Mouse (Mus musculus): Measurements from ENCODE around the gene Tro. TPM values are rescaled to one million over a fixed set of nuclear protein-coding genes. Genes with fewer than 3 reads are reported as not detected.

Gene Tro
- 1.3 and 1.6 TPM in 2 replicates for polyA plus RNA-seq (2012; rRNA removed)

DNA sequence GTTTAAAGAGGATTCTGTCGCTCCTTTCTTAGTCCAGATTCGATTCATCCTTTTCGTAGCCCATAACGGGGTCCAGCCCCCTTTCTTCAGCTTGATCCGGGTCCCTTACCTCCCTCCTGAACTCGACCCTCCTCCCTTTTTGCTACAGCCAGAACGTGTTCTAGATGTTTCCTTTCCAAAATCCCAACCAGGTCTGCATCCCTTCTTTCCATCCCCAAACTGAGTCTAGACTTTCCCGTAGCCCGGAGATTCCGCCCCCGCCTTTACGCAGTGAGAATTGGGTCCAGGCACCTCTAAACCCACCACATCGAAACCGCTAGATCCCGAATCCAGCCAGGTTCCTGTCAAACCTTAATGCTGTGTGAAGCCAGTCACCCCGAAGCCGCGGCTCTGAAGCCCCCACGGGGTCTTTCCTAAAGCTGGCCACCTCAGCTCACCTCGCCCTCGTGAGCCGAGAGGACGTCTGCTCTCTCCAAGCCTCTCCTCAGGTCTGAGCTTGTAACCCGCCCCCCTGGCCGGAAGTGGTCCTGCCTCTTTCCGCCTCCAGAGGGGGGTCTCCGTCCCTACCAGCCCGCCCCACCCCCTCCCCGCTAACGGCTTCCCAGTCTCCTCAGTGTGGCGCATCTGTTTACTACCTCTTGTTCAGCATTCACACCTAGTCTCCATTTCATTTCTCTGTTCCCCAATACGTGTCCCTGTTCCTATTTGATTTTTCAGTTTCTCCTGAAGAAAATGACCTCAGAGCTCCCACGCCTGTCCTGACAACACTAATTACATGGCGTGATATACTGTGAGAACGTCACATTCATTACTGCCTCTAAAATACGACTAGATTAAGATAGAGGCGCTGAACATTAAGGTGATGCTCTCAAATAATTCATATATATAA lies at the start of gene Tro:
TSS of gene Tro (minus strand) at position 676 of the 889 bp plus-strand sequence.
- no peaks in the 10 kb centered on the region for H3K4me1 ChIP-seq (ENCODE audit: control insufficient read depth, insufficient read depth, low read length)
- peak within 1 kb of the TSS; percentile 37 for H3K4me3 ChIP-seq (replicated peaks; ENCODE audit: extremely low read depth, low read depth, low read length)
- no peak for DNase-seq
- WGBS: 31% methylated on average over 37 of the region's 37 CpGs
- TF ChIP-seq POLR2A (IDR thresholded peaks at IDR 0.05; ENCODE audit: borderline replicate concordance, extremely low read depth, low read depth, low read length): no peak
- no peak for TF ChIP-seq CTCF (IDR thresholded peaks at IDR 0.05; ENCODE audit: insufficient read depth, low read length)

DNA sequence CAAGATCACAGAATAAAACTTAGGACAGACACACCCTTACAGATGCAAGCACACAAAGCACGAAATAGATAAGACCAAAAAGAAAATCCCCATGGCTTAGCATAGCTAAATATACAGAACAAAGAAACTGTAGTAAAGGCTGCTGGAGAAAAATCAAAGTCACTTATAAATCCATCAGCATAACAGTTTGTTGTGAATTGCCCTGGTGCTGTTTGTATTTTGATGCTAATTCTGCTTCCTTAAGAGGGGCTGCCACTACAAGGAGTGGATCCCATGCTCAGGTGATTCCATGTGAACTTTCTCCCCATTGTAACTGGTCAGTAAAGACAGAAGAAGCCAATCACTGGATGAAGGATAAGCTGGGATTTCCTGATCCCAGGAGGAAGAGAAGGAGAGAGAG lies 20.1 kb upstream of the Tro start:
- no peak overlapping the region for H3K4me3 ChIP-seq (replicated peaks; ENCODE audit: extremely low read depth, low read depth, low read length)
- 36% methylated on average over 1 of the region's 1 CpGs for WGBS
- H3K4me1 ChIP-seq (ENCODE audit: control insufficient read depth, insufficient read depth, low read length): no peaks in the 10 kb centered on the region
- DNase-seq: no peak
- TF ChIP-seq CTCF (IDR thresholded peaks at IDR 0.05; ENCODE audit: insufficient read depth, low read length): no peak
- TF ChIP-seq POLR2A (IDR thresholded peaks at IDR 0.05; ENCODE audit: borderline replicate concordance, extremely low read depth, low read depth, low read length): no peak

DNA sequence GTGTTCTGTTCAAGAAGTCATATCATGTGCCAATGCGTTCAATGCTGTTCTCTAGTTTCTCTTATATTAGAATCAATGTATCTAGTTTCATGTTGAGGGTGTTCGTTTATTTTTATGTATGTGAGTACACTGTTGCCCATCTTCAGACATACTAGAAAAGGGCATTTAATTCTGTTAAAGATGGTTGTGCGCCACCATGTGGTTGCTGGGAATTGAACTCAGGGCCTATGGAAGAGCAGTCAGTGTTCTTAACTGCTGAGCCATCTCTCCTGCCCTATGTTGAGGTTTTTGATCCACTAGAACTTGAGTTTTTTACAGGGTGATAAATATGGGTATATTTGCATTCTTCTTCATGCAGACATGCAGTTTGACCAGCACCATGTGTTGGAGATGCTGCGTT lies 5.4 kb upstream of the Tro start:
- Histone ChIP-seq H3K4me1 (ENCODE audit: control insufficient read depth, insufficient read depth, low read length) (no peaks in the 10 kb centered on the region), H3K4me3 (replicated peaks; ENCODE audit: extremely low read depth, low read depth, low read length) (no peak overlapping the region)
- no peak for DNase-seq
- WGBS: 45% methylated on average over 4 of the region's 4 CpGs
- TF ChIP-seq POLR2A (IDR thresholded peaks at IDR 0.05; ENCODE audit: borderline replicate concordance, extremely low read depth, low read depth, low read length) (no peak), CTCF (IDR thresholded peaks at IDR 0.05; ENCODE audit: insufficient read depth, low read length) (no peak)

DNA sequence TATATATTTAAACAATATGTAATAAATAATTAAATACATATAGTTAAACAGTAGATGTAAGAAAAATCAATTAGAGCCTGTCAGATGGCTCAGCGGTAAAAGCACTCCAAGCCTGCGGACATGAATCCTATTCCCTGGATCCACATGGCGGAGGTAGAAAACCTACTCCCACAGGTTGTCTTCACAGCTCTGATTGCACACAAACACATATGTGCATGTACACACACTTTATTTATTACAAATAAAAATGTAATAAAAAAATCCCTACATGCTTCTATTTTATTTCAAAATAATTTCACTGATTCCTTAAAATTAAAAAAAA lies 375 bp upstream of the Tro start:
- Histone ChIP-seq H3K4me1 (ENCODE audit: control insufficient read depth, insufficient read depth, low read length) (no peaks in the 10 kb centered on the region), H3K4me3 (replicated peaks; ENCODE audit: extremely low read depth, low read depth, low read length) (no peak overlapping the region)
- TF ChIP-seq POLR2A (IDR thresholded peaks at IDR 0.05; ENCODE audit: borderline replicate concordance, extremely low read depth, low read depth, low read length): no peak
- TF ChIP-seq CTCF (IDR thresholded peaks at IDR 0.05; ENCODE audit: insufficient read depth, low read length): no peak
- DNase-seq: no peak
- WGBS: 71% methylated on average over 3 of the region's 3 CpGs

DNA sequence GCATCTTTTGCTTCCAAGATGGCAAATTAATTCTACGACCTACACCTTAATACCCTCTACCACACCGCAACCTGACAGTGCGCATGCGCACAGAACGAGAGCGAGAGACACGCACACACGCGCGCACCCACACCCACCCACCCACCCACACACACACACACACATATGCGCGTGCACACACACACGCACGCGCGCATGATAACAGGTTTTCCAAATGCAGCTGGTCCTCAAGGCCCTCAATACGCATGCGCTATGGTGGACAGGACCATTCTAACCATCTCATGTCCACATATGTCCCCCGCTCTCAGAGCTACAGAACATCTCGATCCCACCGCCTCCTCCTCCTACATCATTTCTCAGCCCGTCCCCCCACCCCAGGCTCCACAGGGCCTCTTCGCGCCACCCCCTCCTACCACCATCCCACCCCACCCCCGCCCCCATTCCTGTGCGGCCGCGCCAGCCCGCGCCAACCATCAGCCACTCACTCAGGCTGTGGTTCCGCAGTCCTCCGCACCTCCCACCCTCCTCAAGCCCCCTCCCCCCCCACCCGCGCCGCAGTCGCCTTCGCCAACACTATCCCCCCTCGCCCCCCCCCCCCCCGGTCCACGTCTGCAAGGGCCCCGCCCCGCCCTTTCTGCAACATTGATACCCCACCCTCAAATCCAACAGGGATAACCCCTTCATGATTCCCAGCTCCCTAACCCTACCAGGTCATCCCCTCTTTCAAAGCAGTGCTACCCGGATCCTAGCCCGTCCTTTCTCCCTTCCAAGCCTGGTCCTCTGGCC lies 1.1 kb downstream of the Tro start:
- 51% methylated on average over 38 of the region's 44 CpGs for WGBS
- no peaks in the 10 kb centered on the region for H3K4me1 ChIP-seq (ENCODE audit: control insufficient read depth, insufficient read depth, low read length)
- H3K4me3 ChIP-seq (replicated peaks; ENCODE audit: extremely low read depth, low read depth, low read length): peak overlapping the region; percentile 37
- DNase-seq: no peak
- no peak for TF ChIP-seq POLR2A (IDR thresholded peaks at IDR 0.05; ENCODE audit: borderline replicate concordance, extremely low read depth, low read depth, low read length)
- no peak for TF ChIP-seq CTCF (IDR thresholded peaks at IDR 0.05; ENCODE audit: insufficient read depth, low read length)

DNA sequence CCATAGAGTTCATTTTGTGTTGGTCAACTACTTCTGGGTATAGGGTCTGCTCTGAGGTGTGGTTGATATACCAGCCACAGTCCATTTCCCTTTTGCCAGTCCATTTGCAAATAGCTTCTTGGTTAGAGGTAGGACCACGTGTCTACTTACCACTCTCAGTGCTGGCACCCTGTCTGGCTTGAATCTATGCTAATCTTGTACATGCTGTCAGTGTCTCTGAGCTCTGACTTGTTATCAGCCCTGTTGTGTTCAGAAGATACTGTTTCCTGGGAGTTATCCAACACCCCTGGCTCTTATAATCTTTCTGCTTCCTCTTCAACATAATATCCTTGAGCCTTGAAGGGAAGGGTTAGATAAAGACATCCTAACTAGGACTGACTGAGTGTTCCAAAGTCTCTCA lies 21.0 kb downstream of the Tro start:
- DNase-seq: no peak
- no peak overlapping the region for H3K4me3 ChIP-seq (replicated peaks; ENCODE audit: extremely low read depth, low read depth, low read length)
- TF ChIP-seq CTCF (IDR thresholded peaks at IDR 0.05; ENCODE audit: insufficient read depth, low read length) (no peak), POLR2A (IDR thresholded peaks at IDR 0.05; ENCODE audit: borderline replicate concordance, extremely low read depth, low read depth, low read length) (no peak)
- WGBS: 77% methylated on average over 1 of the region's 1 CpGs
- no peaks in the 10 kb centered on the region for H3K4me1 ChIP-seq (ENCODE audit: control insufficient read depth, insufficient read depth, low read length)

DNA sequence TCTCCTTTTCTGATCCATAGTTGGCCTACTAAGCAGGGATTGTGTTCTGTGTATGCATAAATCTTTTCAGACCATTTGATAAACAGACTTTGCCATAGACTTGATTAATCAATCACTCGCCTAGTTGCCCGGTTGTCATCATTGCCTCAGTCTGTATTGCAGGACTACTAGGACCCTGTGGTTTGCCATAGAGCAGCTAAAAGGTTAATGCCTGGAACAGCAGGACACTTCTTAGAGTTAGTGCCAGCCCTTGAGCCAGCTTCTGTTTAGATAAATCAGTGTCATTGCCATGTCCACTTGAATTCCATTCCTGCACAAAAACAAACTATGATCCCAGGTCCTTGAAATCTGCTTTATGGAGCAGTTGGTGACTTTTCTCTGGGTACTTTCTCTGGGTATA lies 58.5 kb downstream of the Tro start:
- 76% methylated on average over 2 of the region's 2 CpGs for WGBS
- Histone ChIP-seq H3K4me1 (ENCODE audit: control insufficient read depth, insufficient read depth, low read length) (no peaks in the 10 kb centered on the region), H3K4me3 (replicated peaks; ENCODE audit: extremely low read depth, low read depth, low read length) (no peak overlapping the region)
- TF ChIP-seq CTCF (IDR thresholded peaks at IDR 0.05; ENCODE audit: insufficient read depth, low read length) (no peak), POLR2A (IDR thresholded peaks at IDR 0.05; ENCODE audit: borderline replicate concordance, extremely low read depth, low read depth, low read length) (no peak)
- DNase-seq: no peak

Other genes starting within 250 kb of the Tro start
- gene Tmem29, start 198.4 kb downstream of the Tro start, polyA plus RNA-seq (2012; rRNA removed): 1.8 and 4.5 TPM in 2 replicates
- gene Alas2, start 110.2 kb downstream of the Tro start, polyA plus RNA-seq (2012; rRNA removed): 52.8 and 113 TPM in 2 replicates
- 3.0 and 3.7 TPM in 2 replicates for gene Pfkfb1, start 69.4 kb downstream of the Tro start, polyA plus RNA-seq (2012; rRNA removed)
- 6.5 and 7.7 TPM in 2 replicates for gene Apex2, start 67.7 kb downstream of the Tro start, polyA plus RNA-seq (2012; rRNA removed)
- 31.8 and 41.1 TPM in 2 replicates for gene Maged2, start 156.8 kb upstream of the Tro start, polyA plus RNA-seq (2012; rRNA removed)

Measured in lung, adult 2 months (tissue).